Mouse (Mus musculus) ES-Bruce4 (cell line): ENCODE measurements at regions not wholly inside any gene's neighbourhood (a gene's known extent, or its start where the extent isn't known, plus 50 kb on each side); places are given as distances from the start of the nearest gene placed in this dataset.

ENCODE experiments used
- H3K27ac ChIP-seq: 2 replicates; pipeline ENCODE4 v1.5.1; 2012; ENCODE audit warnings: low read length, inconsistent platforms; ENCODE audit not compliant: insufficient read depth
- H3K27me3 ChIP-seq: 2 replicates; pipeline ENCODE4 v1.6.1; 2012; ENCODE audit warnings: mild to moderate bottlenecking, low read length, inconsistent platforms; ENCODE audit not compliant: control insufficient read depth, poor library complexity, insufficient read depth, severe bottlenecking
- H3K36me3 ChIP-seq: 2 replicates; pipeline ENCODE4 v1.6.1; 2012; ENCODE audit warnings: inconsistent platforms, mild to moderate bottlenecking, low read length, moderate library complexity; ENCODE audit not compliant: control insufficient read depth, poor library complexity, insufficient read depth, severe bottlenecking
- H3K4me1 ChIP-seq: one replicate; pipeline ENCODE4 v1.8.1; 2011; ENCODE audit warnings: low read length; ENCODE audit not compliant: control insufficient read depth, insufficient read depth
- H3K4me3 ChIP-seq: 2 replicates; pipeline ENCODE4 v1.5.1; 2011; ENCODE audit warnings: low read depth, mild to moderate bottlenecking, low read length
- H3K9ac ChIP-seq: 2 replicates; pipeline ENCODE4 v1.6.1; 2012; ENCODE audit warnings: low read depth, mild to moderate bottlenecking, inconsistent platforms; ENCODE audit not compliant: poor library complexity, severe bottlenecking
- H3K9me3 ChIP-seq: replicated peaks from 2 replicates; pipeline ENCODE4 v1.6.1; 2012; ENCODE audit warnings: mild to moderate bottlenecking, low read length, inconsistent platforms; ENCODE audit not compliant: control insufficient read depth, poor library complexity, insufficient read depth, severe bottlenecking
- CTCF ChIP-seq: IDR thresholded peaks from one replicate; pipeline ENCODE4 v1.8.1; 2011; ENCODE audit warnings: low read depth, low read length
- EP300 ChIP-seq: IDR thresholded peaks from 2 replicates; pipeline ENCODE4 v1.6.1; 2011; ENCODE audit warnings: low read depth, low read length; ENCODE audit not compliant: insufficient read depth
- POLR2A ChIP-seq: IDR thresholded peaks from one replicate; pipeline ENCODE4 v1.8.1; 2011; ENCODE audit warnings: low read length; ENCODE audit not compliant: insufficient read depth

- H3K36me3 ChIP-seq: no peaks in the 10 kb centered on the region
- H3K27ac ChIP-seq: no peak overlapping the region
- H3K27me3 ChIP-seq: no peaks in the 10 kb centered on the region
- H3K4me3 ChIP-seq: no peak overlapping the region
- TF ChIP-seq POLR2A (no peak), CTCF (peak; percentile 41)
- peaks cover 6% of the 10 kb centered on the region for H3K4me1 ChIP-seq
- H3K9ac ChIP-seq: no peak overlapping the region
- no peaks in the 10 kb centered on the region for H3K9me3 ChIP-seq
Measured at GRCm38 (mm10) chr5:129256136-129256535, 159.6 kb downstream of the Adgrd1 start.

DNA sequence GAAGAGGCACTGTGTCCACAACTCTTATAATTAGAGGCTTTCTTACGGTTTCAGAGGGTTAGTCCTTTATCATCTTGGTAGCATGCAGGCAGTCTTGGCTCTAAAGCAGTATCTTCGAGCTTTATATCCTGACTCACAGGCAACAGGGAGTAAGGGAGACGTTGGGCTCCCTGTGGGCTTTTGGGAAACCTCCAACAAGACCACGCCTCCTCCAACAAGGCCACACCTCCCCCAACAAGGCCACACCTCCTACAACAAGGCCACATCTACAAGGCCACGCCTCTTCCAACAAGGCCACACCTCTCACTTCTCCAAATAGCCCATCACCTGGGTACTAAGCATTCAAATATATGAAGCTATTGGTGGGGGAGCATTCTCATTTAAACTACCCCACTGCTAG lies 160.7 kb downstream of the Adgrd1 start:
- Histone ChIP-seq H3K9me3 (no peaks in the 10 kb centered on the region), H3K27me3 (no peaks in the 10 kb centered on the region), H3K4me3 (no peak overlapping the region), H3K36me3 (no peaks in the 10 kb centered on the region), H3K9ac (no peak overlapping the region), H3K4me1 (peaks cover 8% of the 10 kb centered on the region), H3K27ac (no peak overlapping the region)
- TF ChIP-seq EP300 (no peak), POLR2A (no peak), CTCF (no peak)

- H3K36me3 ChIP-seq: no peaks in the 10 kb centered on the region
- H3K27ac ChIP-seq: no peak overlapping the region
- peaks cover 8% of the 10 kb centered on the region for H3K4me1 ChIP-seq
- H3K4me3 ChIP-seq: no peak overlapping the region
- no peak overlapping the region for H3K9ac ChIP-seq
- TF ChIP-seq POLR2A (no peak), EP300 (no peak), CTCF (no peak)
- no peaks in the 10 kb centered on the region for H3K27me3 ChIP-seq
- no peaks in the 10 kb centered on the region for H3K9me3 ChIP-seq
Measured at GRCm38 (mm10) chr5:129260689-129261088, 164.1 kb downstream of the Adgrd1 start.

DNA sequence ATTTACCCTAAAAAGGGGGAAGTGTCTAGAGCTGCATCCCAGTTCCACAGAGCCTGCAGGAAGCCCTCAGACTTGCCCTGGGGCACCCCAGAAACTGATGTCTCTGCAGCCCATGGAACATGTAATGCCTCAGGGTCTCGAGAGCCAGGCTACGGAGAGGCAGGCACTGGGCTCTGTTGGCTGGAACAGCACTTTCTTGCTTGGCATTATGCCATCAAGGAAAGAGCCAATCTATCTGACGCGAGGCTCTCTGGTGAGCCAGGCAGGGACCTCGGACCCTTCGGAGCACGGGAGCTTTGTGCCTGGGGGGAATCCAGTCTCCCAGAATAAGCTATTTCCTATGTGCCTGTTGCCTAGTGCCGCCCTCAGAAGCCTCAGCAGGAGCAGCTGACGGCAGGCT lies 166.6 kb downstream of the Adgrd1 start:
- Histone ChIP-seq H3K36me3 (no peaks in the 10 kb centered on the region), H3K9ac (no peak overlapping the region), H3K4me1 (peaks cover 12% of the 10 kb centered on the region), H3K9me3 (no peaks in the 10 kb centered on the region), H3K27ac (no peak overlapping the region), H3K27me3 (no peaks in the 10 kb centered on the region), H3K4me3 (no peak overlapping the region)
- TF ChIP-seq EP300: no peak

- H3K4me3 ChIP-seq: no peak overlapping the region
- H3K4me1 ChIP-seq: peaks cover 18% of the 10 kb centered on the region
- H3K9me3 ChIP-seq: no peaks in the 10 kb centered on the region
- TF ChIP-seq POLR2A: no peak
- no peak for TF ChIP-seq CTCF
- TF ChIP-seq EP300: no peak
- no peaks in the 10 kb centered on the region for H3K27me3 ChIP-seq
- H3K36me3 ChIP-seq: no peaks in the 10 kb centered on the region
- H3K9ac ChIP-seq: no peak overlapping the region
- H3K27ac ChIP-seq: no peak overlapping the region
Measured at GRCm38 (mm10) chr5:129264363-129264762, 167.8 kb downstream of the Adgrd1 start.

DNA sequence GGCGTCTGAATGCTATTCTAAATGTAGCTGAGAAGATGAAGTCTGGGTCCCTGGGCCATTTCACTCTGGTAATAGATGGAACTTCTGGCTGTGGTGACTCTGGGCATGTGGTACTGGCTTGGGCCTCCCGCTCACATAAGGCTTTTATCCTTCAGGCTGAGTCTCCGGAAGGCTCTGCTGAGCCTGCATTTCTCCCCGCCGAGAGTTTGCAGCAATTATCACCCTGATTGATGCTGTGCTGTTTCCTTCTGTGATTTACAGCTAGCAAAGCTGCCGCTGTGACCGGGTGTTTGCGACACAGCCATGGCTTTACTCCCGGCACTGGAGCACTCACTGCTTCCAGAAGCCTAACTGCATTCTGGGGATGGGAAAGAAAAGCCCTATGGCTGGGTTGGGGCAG lies 171.9 kb downstream of the Adgrd1 start:
- peaks cover 22% of the 10 kb centered on the region for H3K4me1 ChIP-seq
- H3K36me3 ChIP-seq: no peaks in the 10 kb centered on the region
- H3K9me3 ChIP-seq: no peaks in the 10 kb centered on the region
- H3K27me3 ChIP-seq: no peaks in the 10 kb centered on the region
- H3K27ac ChIP-seq: no peak overlapping the region
- no peak for TF ChIP-seq CTCF
- no peak for TF ChIP-seq POLR2A
- no peak for TF ChIP-seq EP300
- H3K4me3 ChIP-seq: no peak overlapping the region
- no peak overlapping the region for H3K9ac ChIP-seq

DNA sequence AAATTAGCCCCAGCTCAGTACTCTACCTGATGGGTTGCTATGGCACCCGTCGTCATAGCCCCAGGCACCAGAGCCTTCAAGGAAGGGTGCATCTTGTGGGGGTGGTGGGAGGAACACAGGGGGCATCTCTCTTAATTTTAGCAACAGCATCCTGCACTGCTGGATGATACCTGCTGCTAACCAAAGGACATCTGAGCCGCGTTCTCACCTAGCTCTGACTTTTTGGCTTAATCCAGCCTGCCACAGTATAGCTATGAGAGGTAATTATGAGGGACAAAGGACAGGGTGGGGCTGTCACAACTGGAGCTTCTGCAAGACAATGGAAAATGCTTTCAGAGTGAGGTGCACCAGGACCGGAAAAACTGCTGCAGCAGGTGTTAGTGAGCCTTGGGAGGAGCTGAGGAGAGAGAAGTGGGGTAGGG lies 173.5 kb downstream of the Adgrd1 start:
- peak overlapping the region; percentile 90 for H3K27ac ChIP-seq
- H3K9me3 ChIP-seq: no peaks in the 10 kb centered on the region
- no peak overlapping the region for H3K4me3 ChIP-seq
- no peaks in the 10 kb centered on the region for H3K27me3 ChIP-seq
- H3K9ac ChIP-seq: no peak overlapping the region
- H3K4me1 ChIP-seq: peaks cover 22% of the 10 kb centered on the region
- H3K36me3 ChIP-seq: no peaks in the 10 kb centered on the region
- TF ChIP-seq POLR2A (no peak), CTCF (no peak), EP300 (peak; percentile 99)
